Mouse (Mus musculus) retina, embryonic 14.5 days (tissue): ENCODE data around the gene Scly.

Experiments used
- DNase-seq: peaks from one replicate; pipeline ENCODE4 v3.0.0-alpha.2; 2015; ENCODE audit warnings: low spot score

Gene Scly

DNA sequence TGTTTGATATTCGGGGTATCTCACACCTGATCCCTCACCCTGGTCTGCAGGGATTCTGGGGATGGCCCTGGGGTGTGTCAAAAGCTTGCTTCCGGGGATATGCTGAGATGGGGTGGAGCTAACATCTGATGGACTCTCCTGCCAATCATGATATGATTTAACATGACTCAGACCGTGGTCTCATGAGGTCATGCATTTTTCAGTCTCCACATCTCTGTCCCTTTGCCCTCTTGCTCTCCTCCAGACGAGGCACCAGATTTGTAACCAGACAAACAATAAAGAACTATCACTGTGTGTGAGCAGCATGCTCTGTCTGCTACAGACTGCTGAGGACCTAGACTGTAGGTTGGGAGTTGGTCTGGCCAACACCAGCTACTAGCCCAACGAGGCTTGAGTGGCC, 64.0 kb downstream of the Scly start:
- DNase-seq = no peak

DNA sequence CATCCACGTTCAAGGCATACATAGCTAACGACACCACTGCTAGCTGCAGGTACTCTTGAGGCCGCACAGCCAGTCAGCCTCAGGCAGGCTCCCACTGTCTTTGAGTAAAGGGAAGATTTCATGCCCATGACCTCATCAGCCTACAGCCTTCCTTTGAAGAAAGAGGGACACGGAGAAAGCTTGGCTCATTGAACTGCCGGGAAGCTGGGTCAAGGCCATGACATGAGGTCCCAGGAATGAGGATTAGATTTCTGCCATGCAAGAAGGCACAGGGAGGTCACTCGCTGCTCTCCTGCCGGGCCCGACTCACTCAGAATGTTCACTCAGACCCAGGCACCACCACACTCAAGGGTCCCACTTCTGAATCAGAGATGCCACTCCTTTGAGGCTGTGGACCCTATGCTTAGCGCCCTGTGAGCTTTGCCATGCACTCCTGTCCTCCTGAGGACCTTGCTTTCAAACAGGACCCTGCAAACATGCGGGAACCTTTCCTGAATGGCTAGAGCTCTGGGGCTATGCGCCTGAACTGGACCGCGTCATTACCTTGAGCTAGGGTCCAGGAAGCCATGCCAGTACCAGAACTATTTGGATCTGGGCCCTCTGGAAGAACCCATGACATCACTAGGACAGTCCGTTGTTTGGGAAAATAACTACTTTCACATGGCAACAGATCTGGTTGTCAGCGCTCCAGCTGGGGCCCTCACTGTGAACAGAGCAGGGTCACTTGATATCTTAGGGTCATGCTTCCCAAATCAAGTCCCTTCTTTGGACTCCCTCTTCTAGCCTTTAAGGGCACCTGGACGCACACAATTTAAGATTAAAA, 66.9 kb downstream of the Scly start:
- no peak for DNase-seq

DNA sequence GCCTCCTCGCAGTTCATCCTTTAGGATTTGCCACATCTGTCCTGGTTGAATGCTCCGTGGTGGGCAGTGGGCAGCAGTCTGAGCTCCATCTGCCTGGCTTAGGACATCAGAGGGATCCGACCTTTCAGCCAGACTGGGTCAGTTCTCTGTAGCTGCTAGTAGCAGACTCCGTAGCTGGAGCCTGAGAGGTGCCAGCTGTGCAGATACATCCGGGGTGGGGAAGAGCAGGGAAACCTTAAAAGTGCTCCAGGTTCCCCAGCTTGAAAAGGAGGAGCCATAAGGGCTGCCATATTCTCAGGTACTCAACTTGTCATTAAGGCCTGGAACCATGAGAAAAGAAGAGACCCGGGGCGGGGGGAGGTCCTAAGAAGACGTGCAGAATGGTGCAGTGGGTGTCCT, 67.7 kb downstream of the Scly start:
- DNase-seq = no peak

DNA sequence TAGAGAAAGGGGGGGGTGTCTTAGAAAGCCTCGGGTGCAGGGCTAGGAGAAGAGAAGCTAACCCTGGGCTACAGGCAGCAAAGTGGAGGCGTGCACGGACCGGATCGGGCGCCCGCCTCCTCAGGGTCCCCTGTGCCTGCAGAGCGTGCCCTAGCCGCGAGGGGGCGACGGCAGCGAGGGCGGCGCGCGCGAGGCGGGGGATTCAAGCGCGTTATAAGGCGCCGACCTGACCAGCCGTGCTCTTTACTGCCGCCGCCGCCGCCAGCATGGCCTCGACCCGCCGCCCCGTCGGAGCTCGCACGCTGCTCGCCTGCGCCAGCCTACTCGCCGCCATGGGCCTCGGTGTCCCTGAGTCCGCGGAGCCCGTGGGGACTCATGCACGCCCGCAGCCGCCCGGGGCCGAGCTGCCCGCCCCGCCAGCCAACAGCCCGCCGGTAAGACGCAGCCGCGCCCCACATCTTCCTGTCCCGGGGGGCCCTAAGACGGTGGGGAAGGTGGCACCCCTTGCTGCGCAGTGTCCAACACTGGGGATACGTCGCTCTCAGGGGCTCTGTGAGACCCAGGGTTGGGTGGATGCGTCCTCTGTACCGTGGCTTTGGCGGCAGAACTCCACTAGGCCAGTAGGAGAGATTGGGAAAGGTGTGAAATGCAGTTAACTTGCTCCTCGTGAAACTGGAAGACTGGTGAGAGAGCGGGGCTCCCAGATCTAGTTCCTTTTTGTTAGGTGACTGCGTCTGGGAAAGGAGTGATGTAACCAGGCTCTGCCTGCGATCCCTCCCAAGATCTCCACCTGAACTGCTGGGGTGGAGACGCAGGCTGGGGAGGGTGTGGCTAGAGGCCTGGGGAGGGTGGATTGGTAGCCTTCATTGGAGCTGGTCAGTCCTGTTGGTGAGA, 68.3 kb downstream of the Scly start, which contains the start of gene Erfe:
Erfe (plus strand) TSS at position 216 of the 894 bp plus-strand sequence.
- peak; percentile 82 for DNase-seq

DNA sequence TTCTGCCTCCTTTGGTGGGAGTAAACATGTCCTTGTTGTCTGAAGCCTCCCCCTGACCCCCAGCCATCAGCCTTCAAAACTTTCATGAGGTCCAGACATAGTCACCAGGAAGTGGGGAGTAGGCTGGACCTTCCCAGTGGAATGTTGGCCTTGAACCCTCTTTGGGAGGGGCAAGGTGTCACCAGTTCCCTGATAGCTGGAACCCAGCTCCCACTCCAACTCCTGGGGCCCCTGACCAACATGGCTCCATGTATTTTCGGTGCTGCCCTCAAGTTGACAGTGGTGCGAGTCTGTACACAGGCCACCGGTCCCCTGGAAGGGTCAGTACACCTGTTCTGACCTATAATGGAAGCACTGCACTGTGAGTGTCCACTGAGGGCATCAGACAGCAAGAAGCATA, 69.2 kb downstream of the Scly start:
- no peak for DNase-seq

DNA sequence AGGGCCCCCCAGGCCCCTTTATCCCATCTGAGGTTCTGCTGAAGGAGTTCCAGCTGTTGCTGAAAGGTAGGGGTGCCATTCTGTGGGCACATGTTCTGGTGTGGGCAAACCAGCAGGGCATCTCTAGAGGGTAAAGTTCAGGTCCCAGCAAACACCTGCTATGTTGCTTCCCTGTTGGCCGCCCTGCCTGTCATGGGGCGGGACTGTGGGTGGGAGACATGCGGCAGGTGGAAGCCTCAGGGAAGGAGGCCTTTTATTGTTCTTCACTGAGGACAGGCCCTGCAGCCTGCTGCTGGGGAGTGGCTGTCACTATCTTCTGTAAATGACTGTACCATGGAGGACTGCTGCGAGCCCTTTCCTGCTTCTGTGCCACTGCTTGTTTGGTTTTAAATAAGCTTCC, 71.3 kb downstream of the Scly start:
- DNase-seq = no peak

DNA sequence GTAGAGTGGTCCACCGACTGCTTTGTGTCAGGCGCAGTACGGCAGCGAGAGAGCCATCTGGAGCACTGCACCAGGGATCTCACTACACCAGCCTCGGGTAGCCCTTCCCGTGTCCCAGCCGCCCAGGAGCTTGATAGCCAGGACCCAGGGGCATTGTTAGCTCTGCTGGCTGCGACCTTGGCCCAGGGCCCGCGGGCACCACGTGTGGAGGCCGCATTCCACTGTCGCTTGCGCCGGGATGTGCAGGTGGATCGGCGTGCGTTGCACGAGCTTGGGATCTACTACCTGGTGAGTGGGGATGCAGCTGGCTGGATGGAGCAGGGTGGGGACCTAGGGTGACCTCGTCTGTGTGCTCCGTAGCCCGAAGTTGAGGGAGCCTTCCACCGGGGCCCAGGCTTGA, 71.9 kb downstream of the Scly start:
- DNase-seq = no peak
